Mouse (Mus musculus): Measurements from ENCODE around the gene Tekt5. TPM values are rescaled to one million over a fixed set of nuclear protein-coding genes. Genes with fewer than 3 reads are reported as not detected.

Gene Tekt5
- total RNA-seq, 1 experiment from 2014 or later = not detected

- no peak for DNase-seq
Measured at GRCm38 (mm10) chr16:10377286-10377685, 18.0 kb downstream of the Tekt5 start.

GRCm38 (mm10) chr16:10374254-10375011 lies 20.9 kb downstream of the Tekt5 start:
- DNase-seq = peak; percentile 75

GRCm38 (mm10) chr16:10372372-10372771 lies 22.9 kb downstream of the Tekt5 start:
- DNase-seq = no peak

DNA sequence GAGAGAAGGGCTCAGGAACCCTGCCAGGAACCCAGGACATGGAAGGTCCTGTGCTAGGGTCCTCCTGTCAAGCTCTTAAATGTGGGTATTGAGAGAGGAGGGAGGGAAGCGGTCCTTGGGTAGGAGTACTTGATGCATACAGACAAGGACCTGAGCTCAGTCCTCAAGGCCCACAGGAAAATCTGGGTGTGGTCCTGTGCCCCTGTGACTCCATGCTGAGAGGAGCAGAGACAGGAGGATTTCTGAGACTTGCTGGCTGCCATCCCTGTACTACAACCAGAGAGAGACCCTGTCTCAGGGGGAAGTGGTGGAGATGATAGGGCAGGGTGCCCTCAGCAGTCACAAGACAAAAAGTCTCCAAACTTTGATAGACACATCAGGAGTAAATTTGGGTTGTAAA lies 25.3 kb downstream of the Tekt5 start:
- DNase-seq = no peak

GRCm38 (mm10) chr16:10369468-10369934 lies 25.8 kb downstream of the Tekt5 start:
- DNase-seq = peak; percentile 9

DNA sequence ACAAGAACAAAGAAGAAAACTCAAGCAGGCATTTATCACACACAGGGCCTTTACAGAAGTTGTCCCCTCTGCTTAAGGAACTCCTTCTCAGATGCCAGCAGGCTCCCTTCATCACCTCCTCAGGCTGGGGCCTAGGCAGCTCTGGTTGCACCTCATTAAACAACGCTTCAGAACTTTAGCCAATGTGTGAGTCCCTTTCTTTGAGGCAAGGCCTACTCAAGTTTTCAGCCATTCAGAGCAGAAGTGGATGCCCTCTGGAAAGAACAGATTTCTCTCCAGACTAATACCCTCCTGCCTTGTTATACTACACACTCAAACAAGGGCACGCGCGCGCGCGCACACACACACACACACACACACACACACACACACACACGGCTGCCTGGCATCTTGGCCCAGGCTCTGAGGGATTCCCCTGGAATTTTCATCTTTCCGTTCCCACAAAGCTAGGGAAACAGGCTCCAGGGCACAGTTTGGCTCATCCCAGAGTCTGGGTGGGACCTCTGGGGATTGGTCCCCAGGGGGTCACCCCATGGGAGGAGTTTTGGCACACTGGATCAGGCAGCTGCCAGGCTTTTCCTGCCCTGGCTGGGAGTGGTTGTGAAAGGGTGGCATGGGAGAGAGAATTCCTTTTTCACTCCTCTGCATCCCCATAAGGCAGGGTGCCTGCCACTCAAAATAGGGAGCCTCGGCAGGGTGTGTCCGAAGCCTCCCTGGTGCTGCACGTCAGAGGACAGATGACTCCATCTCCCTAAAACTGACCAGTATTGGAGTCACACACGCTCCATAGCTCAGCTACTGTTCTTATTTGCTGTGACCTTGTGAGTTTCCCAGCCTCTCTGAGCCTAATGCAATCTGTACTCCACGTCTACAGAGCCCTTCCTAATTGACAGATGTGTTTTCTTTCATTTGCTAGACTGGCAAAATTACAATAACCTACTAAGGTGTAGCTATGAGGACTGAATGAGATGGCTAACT lies 28.8 kb downstream of the Tekt5 start:
- DNase-seq = peak; percentile 22

- no peak for DNase-seq
Measured at GRCm38 (mm10) chr16:10365796-10366195, 29.5 kb downstream of the Tekt5 start.

DNA sequence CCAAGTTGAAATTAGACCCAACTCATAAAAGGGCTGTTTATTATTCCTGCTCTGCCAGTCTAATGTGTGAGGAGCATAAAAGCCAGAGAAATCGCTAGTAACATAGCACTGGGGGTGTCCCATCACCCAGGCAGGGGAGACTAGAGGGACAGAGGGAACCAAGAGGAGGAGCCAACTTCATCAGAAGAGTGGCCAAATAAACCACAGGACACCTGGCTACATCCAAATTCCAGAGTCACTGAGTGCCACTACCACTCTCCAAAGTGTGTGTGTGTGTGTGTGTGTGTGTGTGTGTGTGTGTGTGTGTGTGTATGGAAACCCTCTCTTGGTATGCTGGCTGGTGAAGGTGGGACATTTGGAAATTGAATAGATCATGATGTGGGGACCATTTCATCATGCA lies 32.2 kb downstream of the Tekt5 start:
- no peak for DNase-seq

GRCm38 (mm10) chr16:10359241-10359640 lies 36.0 kb downstream of the Tekt5 start:
- DNase-seq = no peak

GRCm38 (mm10) chr16:10358010-10358934 lies 37.0 kb downstream of the Tekt5 start:
- DNase-seq = peak; percentile 37

DNA sequence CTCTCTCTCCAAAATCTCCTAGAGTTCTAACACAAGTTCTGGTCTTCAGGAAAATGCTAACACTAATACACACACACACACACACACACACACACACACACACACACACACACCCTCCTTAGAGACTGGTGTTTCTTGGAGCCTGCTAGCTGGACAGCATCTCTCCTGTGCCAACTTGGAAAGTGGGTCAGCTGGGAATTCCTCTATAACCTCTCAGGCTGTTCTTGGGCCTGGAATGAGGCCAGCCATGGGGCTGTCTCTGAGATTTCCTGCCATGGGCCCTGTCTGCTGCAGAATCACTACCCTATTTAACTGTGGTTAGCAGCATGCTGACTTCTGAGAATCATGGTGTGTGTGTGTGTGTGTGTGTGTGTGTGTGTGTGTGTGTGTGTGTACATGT lies 40.3 kb downstream of the Tekt5 start:
- peak; percentile 45 for DNase-seq

DNA sequence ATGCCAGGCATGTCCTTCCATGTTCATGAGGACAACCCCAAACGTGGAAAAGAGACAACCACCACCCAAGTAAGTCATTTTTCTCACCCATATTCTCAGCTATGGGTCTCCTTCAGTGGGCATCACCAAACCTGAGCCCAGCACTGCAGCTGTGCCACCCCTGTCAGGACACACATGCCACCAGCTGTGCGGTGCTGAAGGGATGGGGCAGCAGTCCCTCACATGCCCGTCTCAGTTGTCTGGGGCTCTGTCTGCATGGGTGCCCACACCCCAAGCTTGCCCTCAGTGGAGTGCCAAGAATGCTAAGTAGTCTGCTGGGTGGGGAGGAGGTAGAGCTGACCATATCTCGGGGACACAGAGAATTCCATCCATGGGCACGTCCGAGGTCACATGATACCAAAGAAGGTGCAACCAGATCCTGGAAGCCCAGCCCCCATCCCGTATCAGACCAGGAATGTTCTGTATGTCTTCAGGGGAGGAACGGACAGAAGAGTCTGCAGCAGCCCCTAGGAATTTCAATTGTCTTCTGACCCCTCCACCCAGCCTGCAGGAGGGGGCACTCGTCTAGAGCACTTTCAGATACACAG lies 44.1 kb downstream of the Tekt5 start:
- DNase-seq = no peak

DNA sequence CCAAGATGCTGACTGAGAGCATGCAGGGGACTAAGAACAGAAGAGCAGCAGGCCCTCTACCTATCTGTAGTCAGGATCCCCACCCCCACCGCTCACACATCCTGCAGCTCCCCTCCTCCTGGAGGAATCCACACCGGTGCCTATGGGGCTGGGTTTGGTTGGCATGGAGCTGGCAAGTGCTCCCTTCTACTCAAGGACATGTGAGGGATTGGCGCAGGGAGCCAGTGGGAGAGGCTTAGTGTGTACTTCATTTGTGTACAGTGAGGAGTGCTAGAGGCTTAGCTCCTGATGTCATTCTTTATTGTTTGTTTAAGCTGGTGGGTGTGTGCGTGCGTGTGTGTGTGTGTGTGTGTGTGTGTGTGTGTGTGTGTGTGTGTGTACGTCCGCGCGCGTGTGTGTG lies 45.4 kb downstream of the Tekt5 start:
- peak; percentile 18 for DNase-seq

GRCm38 (mm10) chr16:10349436-10349835 lies 45.9 kb downstream of the Tekt5 start:
- no peak for DNase-seq

- DNase-seq = peak; percentile 50
Measured at GRCm38 (mm10) chr16:10347551-10347950, 47.7 kb downstream of the Tekt5 start.

DNA sequence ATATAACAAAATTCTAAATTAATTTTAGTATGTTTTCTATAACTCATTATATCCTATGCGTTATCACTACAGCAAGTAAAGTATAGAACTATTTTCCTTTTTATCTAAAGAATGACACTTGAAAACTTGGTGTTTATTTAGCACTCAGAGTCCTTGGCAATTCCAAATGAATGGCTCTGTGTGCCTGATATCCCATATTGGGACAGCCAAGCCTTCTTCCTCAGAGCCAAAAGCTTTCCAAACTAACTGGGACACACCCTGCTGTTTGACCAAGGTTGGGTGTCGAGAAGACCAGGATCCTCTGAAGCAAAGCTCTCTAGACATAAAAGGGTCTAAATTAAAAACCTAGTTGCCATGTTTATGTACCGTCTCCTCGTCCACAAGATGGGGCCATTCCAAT lies 54.2 kb downstream of the Tekt5 start:
- DNase-seq = no peak

DNA sequence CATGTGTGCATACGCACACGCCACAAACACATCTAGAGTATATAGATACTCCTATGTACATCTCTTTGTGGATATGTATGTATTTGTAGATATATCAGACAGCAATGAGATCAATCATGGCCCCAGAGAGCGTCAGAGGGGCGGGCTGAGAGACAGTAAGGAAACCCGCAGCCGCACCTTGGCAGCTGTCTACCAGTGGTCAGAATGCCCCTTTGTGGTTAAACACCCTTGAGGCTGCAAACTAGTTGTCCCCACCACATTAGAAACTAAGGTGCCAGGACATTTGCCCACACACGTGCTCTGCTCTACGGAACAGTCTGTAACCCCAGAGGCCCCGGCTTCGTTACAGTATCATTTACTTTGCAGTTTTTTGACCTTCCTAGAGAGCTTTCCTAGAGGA lies 55.4 kb downstream of the Tekt5 start:
- DNase-seq = no peak

GRCm38 (mm10) chr16:10338601-10339000 lies 56.7 kb downstream of the Tekt5 start:
- DNase-seq = no peak

GRCm38 (mm10) chr16:10337422-10338197 lies 57.7 kb downstream of the Tekt5 start:
- no peak for DNase-seq

Measured in adrenal gland, postnatal 25 days (tissue).